Mouse (Mus musculus) heart, adult 2 months (tissue): ENCODE measurements around the gene Ccdc126. TPM values are rescaled to one million over a fixed set of nuclear protein-coding genes. Genes with fewer than 3 reads are reported as not detected.

Experiments
- DNase-seq, 2 experiments: peaks; one replicate each; pipeline ENCODE4 v3.0.0; 2021
- H3K27ac ChIP-seq: fragments of 200-600 bp; 2 replicates; pipeline ENCODE4 v1.8.1; 2022
- H3K27me3 ChIP-seq: fragments of 200-500 bp; 2 replicates; pipeline ENCODE4 v1.6.1; 2012; ENCODE audit warnings: mild to moderate bottlenecking, low read length, inconsistent platforms, mixed read lengths; ENCODE audit not compliant: control insufficient read depth, insufficient read depth
- H3K36me3 ChIP-seq: fragments of 200-500 bp; 2 replicates; pipeline ENCODE4 v1.6.1; 2012; ENCODE audit warnings: low read length, inconsistent platforms; ENCODE audit not compliant: control insufficient read depth, insufficient read depth
- H3K4me1 ChIP-seq: fragments of 200-500 bp; 2 replicates; pipeline ENCODE4 v1.6.1; 2011; ENCODE audit warnings: low read length; ENCODE audit not compliant: control insufficient read depth, insufficient read depth
- H3K4me3 ChIP-seq: fragments of 200-600 bp; 2 replicates; pipeline ENCODE4 v1.8.1; 2022
- H3K79me2 ChIP-seq: fragments of 200-500 bp; replicated peaks from 2 replicates; pipeline ENCODE4 v1.6.1; 2012; ENCODE audit warnings: mild to moderate bottlenecking, inconsistent platforms, low read length, moderate library complexity, mixed read lengths; ENCODE audit not compliant: control insufficient read depth, insufficient read depth
- H3K9ac ChIP-seq: fragments of 200-500 bp; 2 replicates; pipeline ENCODE4 v1.6.1; 2012; ENCODE audit warnings: low read depth, mild to moderate bottlenecking, control low read depth, inconsistent platforms, low read length, mixed read lengths
- CTCF ChIP-seq: fragments of 200-600 bp; IDR thresholded peaks from 2 replicates; pipeline ENCODE4 v1.8.1; 2022; ENCODE audit warnings: antibody characterized with exemption, mild to moderate bottlenecking, moderate library complexity
- EP300 ChIP-seq: fragments of 200-500 bp; IDR thresholded peaks from 2 replicates; pipeline ENCODE4 v1.6.1; 2011; ENCODE audit warnings: low read depth, low read length, control low read depth; ENCODE audit not compliant: insufficient read depth
- POLR2A ChIP-seq: fragments of 200-500 bp; IDR thresholded peaks from 2 replicates; pipeline ENCODE4 v1.6.1; 2011; ENCODE audit warnings: mild to moderate bottlenecking, low read depth, low read length, control low read depth; ENCODE audit not compliant: insufficient read depth
- WGBS: fragments of 180-500 bp; shearing (Covaris S2); methylation state at CpG from one replicate; pipeline ENCODE4 v1.1.7; 2018; 5-methylcytosine and 5-hydroxymethylcytosine counted together
- intact Hi-C: fragments of 180-260 bp; cut with DNase I; formaldehyde crosslinking; loops from one replicate; pipeline ENCODE4 v1.15.1; 2025
- polyA plus RNA-seq: library from polyadenylated mRNA; depleted of rRNA; stranded (reverse); fragments of >200 nt; gene quantifications from 2 replicates; pipeline ENCODE4 v1.2.3, GENCODE M21; 2012
- total RNA-seq, 2 experiments: library from RNA; stranded (reverse); gene quantifications; 2 replicates each; pipeline ENCODE4 v1.2.3; 2021

Gene Ccdc126
- total and polyA plus RNA-seq, 3 experiments = 2.5 to 4.8 (median 4.4) TPM

GRCm38 (mm10) chr6:49331369-49332059 is 12.4 kb downstream of the Ccdc126 start:
- no peak for TF ChIP-seq CTCF
- no peak for TF ChIP-seq EP300
- TF ChIP-seq POLR2A = no peak
- WGBS = 48% methylated on average over 5 of the region's 5 CpGs
- DNase-seq = no peak
- H3K9ac ChIP-seq = no peak overlapping the region
- intact Hi-C loops = no loop called here
- H3K4me3 ChIP-seq = no peak overlapping the region
- no peaks in the 10 kb centered on the region for H3K36me3 ChIP-seq
- no peaks in the 10 kb centered on the region for H3K79me2 ChIP-seq
- H3K27ac ChIP-seq = no peak overlapping the region
- H3K4me1 ChIP-seq = no peaks in the 10 kb centered on the region
- H3K27me3 ChIP-seq = no peaks in the 10 kb centered on the region

GRCm38 (mm10) chr6:49332060-49332370 is 12.9 kb downstream of the Ccdc126 start:
- Histone ChIP-seq H3K4me3 (no peak overlapping the region), H3K4me1 (no peaks in the 10 kb centered on the region), H3K9ac (no peak overlapping the region), H3K27me3 (no peaks in the 10 kb centered on the region), H3K27ac (no peak overlapping the region), H3K79me2 (no peaks in the 10 kb centered on the region), H3K36me3 (no peaks in the 10 kb centered on the region)
- TF ChIP-seq CTCF (no peak), EP300 (no peak), POLR2A (no peak)
- WGBS = 67% methylated on average over 13 of the region's 13 CpGs
- no peak for DNase-seq
- intact Hi-C loops = no loop called here

- Histone ChIP-seq H3K27ac (no peak overlapping the region), H3K36me3 (no peaks in the 10 kb centered on the region), H3K9ac (no peak overlapping the region), H3K4me3 (no peak overlapping the region), H3K27me3 (no peaks in the 10 kb centered on the region), H3K79me2 (no peaks in the 10 kb centered on the region), H3K4me1 (no peaks in the 10 kb centered on the region)
- 66% methylated on average over 9 of the region's 9 CpGs for WGBS
- intact Hi-C loops = no loop called here
- no peak for DNase-seq
- TF ChIP-seq EP300 (no peak), POLR2A (no peak), CTCF (no peak)
These were observed 19.5 kb downstream of the Ccdc126 start for GRCm38 (mm10) chr6:49338566-49338965.

DNA sequence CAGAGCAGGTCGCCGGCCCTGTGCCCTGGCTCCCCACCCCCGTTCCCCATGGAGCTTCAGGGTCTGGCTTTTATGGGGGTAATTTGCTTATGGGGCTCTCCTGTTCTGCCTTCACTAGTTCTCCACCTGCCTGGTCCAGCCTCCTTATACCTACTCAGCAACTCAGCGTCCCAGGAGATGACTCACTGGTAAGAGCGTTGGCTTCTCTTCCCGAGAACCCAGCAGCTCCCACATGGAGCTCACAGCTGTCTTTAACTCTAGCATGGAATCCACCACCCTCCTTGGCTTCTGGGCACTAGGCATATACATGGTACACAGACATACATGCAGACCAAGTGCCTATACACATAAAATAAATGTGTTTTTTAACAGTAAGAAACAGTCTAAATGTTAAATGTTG is 20.1 kb downstream of the Ccdc126 start:
- Histone ChIP-seq H3K4me3 (no peak overlapping the region), H3K9ac (no peak overlapping the region), H3K4me1 (no peaks in the 10 kb centered on the region), H3K36me3 (no peaks in the 10 kb centered on the region), H3K27ac (no peak overlapping the region), H3K27me3 (no peaks in the 10 kb centered on the region), H3K79me2 (no peaks in the 10 kb centered on the region)
- DNase-seq = no peak
- WGBS = 56% methylated on average over 6 of the region's 6 CpGs
- TF ChIP-seq EP300 = no peak
- no peak for TF ChIP-seq CTCF
- TF ChIP-seq POLR2A = no peak
- intact Hi-C loops = no loop called here

GRCm38 (mm10) chr6:49343737-49344469 is 24.8 kb downstream of the Ccdc126 start:
- DNase-seq = no peak
- 73% methylated on average over 14 of the region's 14 CpGs for WGBS
- Histone ChIP-seq H3K79me2 (no peaks in the 10 kb centered on the region), H3K4me1 (no peaks in the 10 kb centered on the region), H3K27me3 (no peaks in the 10 kb centered on the region), H3K4me3 (no peak overlapping the region), H3K27ac (no peak overlapping the region), H3K36me3 (no peaks in the 10 kb centered on the region), H3K9ac (no peak overlapping the region)
- intact Hi-C loops = no loop called here
- no peak for TF ChIP-seq EP300
- TF ChIP-seq POLR2A = no peak
- TF ChIP-seq CTCF = no peak

DNA sequence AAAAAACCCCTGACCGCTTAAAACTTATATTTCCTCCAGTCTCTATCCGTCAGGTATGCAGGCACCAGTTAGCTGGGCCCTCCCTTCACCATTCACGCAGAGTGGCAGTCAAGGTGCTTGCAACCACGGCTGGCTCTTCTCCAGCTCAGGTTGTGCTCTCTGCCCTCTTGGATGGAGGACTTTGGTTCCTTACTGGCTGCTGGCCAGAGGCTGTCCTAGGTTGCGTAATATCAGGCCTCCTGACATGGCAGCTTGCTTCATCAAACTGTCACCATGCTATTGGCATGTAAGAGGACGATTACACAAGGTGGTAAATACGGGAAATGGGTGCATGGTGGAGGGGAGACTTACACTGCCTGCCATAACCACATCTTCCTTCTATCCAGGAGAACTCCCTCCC is 30.8 kb downstream of the Ccdc126 start:
- TF ChIP-seq CTCF = no peak
- no peak for TF ChIP-seq POLR2A
- TF ChIP-seq EP300 = no peak

More for the DNA sequence above, 30.8 kb downstream of the Ccdc126 start:
- no peak overlapping the region for H3K4me3 ChIP-seq
- H3K79me2 ChIP-seq = no peaks in the 10 kb centered on the region
- H3K36me3 ChIP-seq = no peaks in the 10 kb centered on the region
- no peaks in the 10 kb centered on the region for H3K27me3 ChIP-seq
- intact Hi-C loops = no loop called here
- WGBS = 82% methylated on average over 7 of the region's 7 CpGs
- no peak overlapping the region for H3K27ac ChIP-seq
- H3K9ac ChIP-seq = no peak overlapping the region
- DNase-seq = no peak
- H3K4me1 ChIP-seq = no peaks in the 10 kb centered on the region
